7 mouse cellular contexts compared by ENCODE assay signal in genomic region chr13:58129687-58130246, GRCm38 (mm10). TPM values are rescaled to one million over a fixed set of nuclear protein-coding genes. Genes with fewer than 3 reads are reported as not detected.
A peak's percentile ranks its signal among the peaks of the same experiment; 100 is the strongest.
DNase-seq lines count a peak whose midpoint lies in the region; ATAC-seq and TF ChIP-seq lines count a peak whose summit lies in the region.

No protein-coding gene starts in this region.

- no peak for TF ChIP-seq CTCF in intestine, postnatal 0 days (IDR thresholded peaks at IDR 0.05; ENCODE audit: low read depth)

- peaks cover 10% of the 10 kb centered on the region for H3K4me1 ChIP-seq in neural tube, embryonic 11.5 days (ENCODE audit: control insufficient read depth, insufficient read depth, low read length)
- peaks cover 20% of the 10 kb centered on the region for H3K4me1 ChIP-seq in embryonic facial prominence, embryonic 12.5 days
- no peaks in the 10 kb centered on the region for H3K4me1 ChIP-seq in intestine, postnatal 0 days (replicated peaks; ENCODE audit: control insufficient read depth, insufficient read depth, low read length)
- peaks cover 18% of the 10 kb centered on the region; the same call in 1 of the 2 replicates for H3K4me1 ChIP-seq in stomach, embryonic 14.5 days (ENCODE audit: control insufficient read depth, insufficient read depth, low read length)

- ATAC-seq in neural tube, embryonic 11.5 days (ENCODE audit: insufficient read depth, low FRiP score, low TSS enrichment), result no peak
- ATAC-seq in embryonic facial prominence, embryonic 12.5 days (ENCODE audit: insufficient number of reproducible peaks, insufficient read depth, low FRiP score, low TSS enrichment), result no peak
- ATAC-seq in intestine, postnatal 0 days, result no peak
- no peak for ATAC-seq in stomach, embryonic 14.5 days (ENCODE audit: insufficient number of reproducible peaks, insufficient read depth, low FRiP score, low read depth)

- H3K36me3 ChIP-seq in neural tube, embryonic 11.5 days (ENCODE audit: control insufficient read depth, insufficient read depth, low read length), result no peaks in the 10 kb centered on the region
- H3K36me3 ChIP-seq in embryonic facial prominence, embryonic 12.5 days, result peaks cover 12% of the 10 kb centered on the region; the same call in 1 of the 2 replicates
- H3K36me3 ChIP-seq in intestine, postnatal 0 days (ENCODE audit: control insufficient read depth, insufficient read depth), result no peaks in the 10 kb centered on the region
- peaks cover 9% of the 10 kb centered on the region; the same call in 1 of the 2 replicates for H3K36me3 ChIP-seq in stomach, embryonic 14.5 days (ENCODE audit: control insufficient read depth, insufficient read depth, low read length)

- no peaks in the 10 kb centered on the region for H3K27me3 ChIP-seq in neural tube, embryonic 11.5 days (ENCODE audit: control insufficient read depth, insufficient read depth, low read length)
- no peaks in the 10 kb centered on the region for H3K27me3 ChIP-seq in embryonic facial prominence, embryonic 12.5 days
- no peaks in the 10 kb centered on the region for H3K27me3 ChIP-seq in intestine, postnatal 0 days (replicated peaks; ENCODE audit: control insufficient read depth, insufficient read depth, low read length)
- H3K27me3 ChIP-seq in stomach, embryonic 14.5 days (ENCODE audit: control insufficient read depth, insufficient read depth, low read length), result no peaks in the 10 kb centered on the region

- H3K9ac ChIP-seq in neural tube, embryonic 11.5 days (ENCODE audit: low read length), result peak overlapping the region; percentile 100
- H3K9ac ChIP-seq in embryonic facial prominence, embryonic 12.5 days, result peak overlapping the region; percentile 99
- 0 out of 2 replicates have a peak overlapping the region, but pooled peaks have one; percentile 92 for H3K9ac ChIP-seq in intestine, postnatal 0 days (ENCODE audit: low read depth, low read length)
- H3K9ac ChIP-seq in stomach, embryonic 14.5 days (replicated peaks; ENCODE audit: low read depth, low read length), result peak overlapping the region; percentile 100

- no peaks in the 10 kb centered on the region for H3K9me3 ChIP-seq in neural tube, embryonic 11.5 days (ENCODE audit: control insufficient read depth, low read length)
- H3K9me3 ChIP-seq in embryonic facial prominence, embryonic 12.5 days, result peaks cover 3% of the 10 kb centered on the region; the same call in 1 of the 2 replicates
- no peaks in the 10 kb centered on the region for H3K9me3 ChIP-seq in intestine, postnatal 0 days (ENCODE audit: control insufficient read depth)
- H3K9me3 ChIP-seq in stomach, embryonic 14.5 days (ENCODE audit: control insufficient read depth, low read depth, low read length), result no peaks in the 10 kb centered on the region

- H3K4me2 ChIP-seq in neural tube, embryonic 11.5 days (ENCODE audit: low read depth), result peak overlapping the region; percentile 57
- peak overlapping the region; percentile 67 for H3K4me2 ChIP-seq in embryonic facial prominence, embryonic 12.5 days (replicated peaks)
- H3K4me2 ChIP-seq in intestine, postnatal 0 days (replicated peaks; ENCODE audit: low read depth), result peak overlapping the region; percentile 69
- peak overlapping the region; percentile 64 for H3K4me2 ChIP-seq in stomach, embryonic 14.5 days (replicated peaks; ENCODE audit: low read depth, low read length)

- H3K27ac ChIP-seq in neural tube, embryonic 11.5 days (ENCODE audit: low read depth, low read length), result peak overlapping the region; percentile 100
- peak overlapping the region; percentile 99 for H3K27ac ChIP-seq in embryonic facial prominence, embryonic 12.5 days
- peak overlapping the region; percentile 99; the same call in 1 of the 2 replicates for H3K27ac ChIP-seq in intestine, postnatal 0 days (ENCODE audit: low read depth, low read length)
- H3K27ac ChIP-seq in stomach, embryonic 14.5 days (ENCODE audit: low read length), result peak overlapping the region; percentile 99

- DNase-seq in neural tube, embryonic 11.5 days (ENCODE audit: low spot score), result no peak
- DNase-seq in neural tube, embryonic 10.5 days (ENCODE audit: extremely low spot score, low spot score), result no peak
- DNase-seq in left cerebral cortex, adult 18-20 months (ENCODE audit: low spot score in 2 of 2), result no peak
- no peak for DNase-seq in thymus, postnatal 10 days (ENCODE audit: low spot score in 2 of 2)

- peak overlapping the region; percentile 99 for H3K4me3 ChIP-seq in neural tube, embryonic 11.5 days (ENCODE audit: low read depth, low read length)
- peak overlapping the region; percentile 98 for H3K4me3 ChIP-seq in embryonic facial prominence, embryonic 12.5 days
- H3K4me3 ChIP-seq in intestine, postnatal 0 days (ENCODE audit: low read depth, low read length), result peak overlapping the region; percentile 67; the same call in 1 of the 2 replicates
- peak overlapping the region; percentile 97 for H3K4me3 ChIP-seq in stomach, embryonic 14.5 days (ENCODE audit: low read depth, low read length)

- 32% methylated on average over 4 of the region's 4 CpGs for WGBS in neural tube, embryonic 11.5 days
- WGBS in embryonic facial prominence, embryonic 12.5 days, result 36% methylated on average over 4 of the region's 4 CpGs
- WGBS in intestine, postnatal 0 days, result 17% methylated on average over 4 of the region's 4 CpGs
- 26% methylated on average over 4 of the region's 4 CpGs for WGBS in stomach, embryonic 14.5 days

RNA-seq across cellular contexts. Expression of gene Hnrnpa0, which starts 1.4 kb away (rescaled TPM):
- 47.3 and 51.0 TPM in 2 replicates for polyA plus RNA-seq in neural tube, embryonic 11.5 days (2014; fragmentation: Nextera tagmentation; extraction: Ambion mirVana)
- polyA plus RNA-seq in embryonic facial prominence, embryonic 12.5 days (2016; fragmentation: Nextera tagmentation; extraction: Ambion mirVana), result 47.1 and 47.4 TPM in 2 replicates
- 27.9 and 29.5 TPM in 2 replicates for polyA plus RNA-seq in intestine, postnatal 0 days (2015; fragmentation: Nextera tagmentation; extraction: Ambion mirVana)
- 51.2 and 53.1 TPM in 2 replicates for polyA plus RNA-seq in stomach, embryonic 14.5 days (2014; fragmentation: Nextera tagmentation; extraction: Ambion mirVana)
- 100 to 1,000 TPM; 125 to 127 TPM for total RNA-seq in left cerebral cortex, adult 18-20 months (2021)

RNA-seq across cellular contexts. Expression of gene Klhl3, which starts 16.4 kb away (rescaled TPM):
- 3.3 and 3.5 TPM in 2 replicates for polyA plus RNA-seq in neural tube, embryonic 11.5 days (2014; fragmentation: Nextera tagmentation; extraction: Ambion mirVana)
- polyA plus RNA-seq in embryonic facial prominence, embryonic 12.5 days (2016; fragmentation: Nextera tagmentation; extraction: Ambion mirVana), result 2.9 and 3.1 TPM in 2 replicates
- polyA plus RNA-seq in intestine, postnatal 0 days (2015; fragmentation: Nextera tagmentation; extraction: Ambion mirVana), result 0.74 and 0.95 TPM in 2 replicates
- polyA plus RNA-seq in stomach, embryonic 14.5 days (2014; fragmentation: Nextera tagmentation; extraction: Ambion mirVana), result 3.2 and 3.3 TPM in 2 replicates
- 10 to 100 TPM; 30.1 to 33.9 TPM for total RNA-seq in left cerebral cortex, adult 18-20 months (2021)

RNA-seq across cellular contexts. Expression of gene Idnk, which starts 27.7 kb away (rescaled TPM):
- polyA plus RNA-seq in neural tube, embryonic 11.5 days (2014; fragmentation: Nextera tagmentation; extraction: Ambion mirVana), result 46.3 and 54.4 TPM in 2 replicates
- polyA plus RNA-seq in embryonic facial prominence, embryonic 12.5 days (2016; fragmentation: Nextera tagmentation; extraction: Ambion mirVana), result 45.1 and 46.3 TPM in 2 replicates
- 79.0 and 88.7 TPM in 2 replicates for polyA plus RNA-seq in intestine, postnatal 0 days (2015; fragmentation: Nextera tagmentation; extraction: Ambion mirVana)
- 38.9 and 40.5 TPM in 2 replicates for polyA plus RNA-seq in stomach, embryonic 14.5 days (2014; fragmentation: Nextera tagmentation; extraction: Ambion mirVana)
- 10 to 100 TPM; 29.6 to 33.2 TPM for total RNA-seq in left cerebral cortex, adult 18-20 months (2021)
